Mouse (Mus musculus) cerebellum, adult 2 months (tissue): ENCODE measurements at regions not wholly inside any gene's neighbourhood (a gene's known extent, or its start where the extent isn't known, plus 50 kb on each side); places are given as distances from the start of the nearest gene placed in this dataset.
A peak's percentile ranks its signal among the peaks of the same experiment; 100 is the strongest.

Experiments used
- CTCF ChIP-seq: fragments of 200-500 bp; IDR thresholded peaks from 2 replicates; pipeline ENCODE4 v1.5.1; 2011; ENCODE audit warnings: low read depth, mild to moderate bottlenecking, control low read depth, low read length, moderate library complexity, borderline replicate concordance; ENCODE audit not compliant: insufficient read depth
- POLR2A ChIP-seq: fragments of 200-500 bp; IDR thresholded peaks from 2 replicates; pipeline ENCODE4 v1.6.1; 2011; ENCODE audit warnings: low read length, control low read depth, borderline replicate concordance; ENCODE audit not compliant: insufficient read depth

DNA sequence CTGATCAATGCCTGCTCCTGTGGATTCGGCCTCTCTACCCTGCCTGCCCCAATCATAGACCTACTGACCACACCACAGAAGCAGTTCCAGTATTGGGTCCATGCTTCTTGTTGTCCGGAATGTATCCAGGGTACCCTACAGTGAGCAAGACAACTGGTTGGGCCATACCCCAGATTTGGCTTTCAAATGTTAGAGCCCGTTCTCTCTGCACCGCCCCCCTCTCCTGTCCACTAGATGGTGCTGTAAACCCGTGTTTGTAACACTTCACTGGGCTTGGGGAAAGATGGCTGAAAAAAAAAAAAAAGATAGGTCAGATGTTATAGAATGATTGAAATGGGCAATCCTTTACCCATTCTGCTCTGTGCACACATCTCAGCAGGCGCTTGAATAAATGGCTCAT lies 56.1 kb upstream of the B3gat2 start:
- TF ChIP-seq CTCF (peak; percentile 72), POLR2A (no peak)
